Mouse (Mus musculus) myocyte (in vitro differentiated cells): ENCODE data around the gene Cadps.

Source experiments
- E2F4 ChIP-seq: IDR thresholded peaks from one replicate; pipeline ENCODE4 v1.6.1; 2011; ENCODE audit warnings: mild to moderate bottlenecking, control low read depth, moderate library complexity; ENCODE audit not compliant: insufficient read depth
- MAX ChIP-seq: IDR thresholded peaks from one replicate; pipeline ENCODE4 v1.6.1; 2011; ENCODE audit warnings: low read depth, mild to moderate bottlenecking, control low read depth
- MYOD1 ChIP-seq, 3 experiments: IDR thresholded peaks; one replicate each; pipeline ENCODE4 v1.6.1; 2011; ENCODE audit warnings: control low read depth in 2 of 3, low read depth in 2 of 3, mild to moderate bottlenecking in 2 of 3, moderate library complexity in 1 of 3; ENCODE audit not compliant: insufficient read length in 2 of 3, control insufficient read depth in 1 of 3
- POLR2A ChIP-seq: IDR thresholded peaks from one replicate; pipeline ENCODE4 v1.6.1; 2011; ENCODE audit warnings: low read depth, mild to moderate bottlenecking, control low read depth, moderate library complexity; ENCODE audit not compliant: insufficient read length
- POLR2AphosphoS2 ChIP-seq: IDR thresholded peaks from one replicate; pipeline ENCODE4 v1.6.1; 2011; ENCODE audit warnings: low read depth, control low read depth; ENCODE audit not compliant: insufficient read length
- REST ChIP-seq: IDR thresholded peaks from one replicate; pipeline ENCODE4 v1.6.1; 2011; ENCODE audit warnings: mild to moderate bottlenecking, control low read depth, moderate library complexity; ENCODE audit not compliant: insufficient read depth, insufficient read length
- TCF12 ChIP-seq: IDR thresholded peaks from one replicate; pipeline ENCODE4 v1.6.1; 2011; ENCODE audit warnings: mild to moderate bottlenecking, control low read depth; ENCODE audit not compliant: poor library complexity, insufficient read depth, severe bottlenecking

- TF ChIP-seq POLR2A, result no peak
- TF ChIP-seq POLR2AphosphoS2, result no peak
- no peak for TF ChIP-seq REST
- TF ChIP-seq MAX, result no peak
- TF ChIP-seq TCF12, result no peak
- no peak for TF ChIP-seq E2F4
- no peak for TF ChIP-seq MYOD1 (IDR thresholded peaks at IDR 0.05; ENCODE audit: control insufficient read depth in 1 of 3, insufficient read length in 2 of 3, low read depth in 2 of 3)
Observed at GRCm38 (mm10) chr14:12869605-12870004, 46.7 kb upstream of the Cadps start.
